Mouse (Mus musculus) bone marrow, adult 2 months (tissue): ENCODE measurements around the gene Slc22a3.

Experiments used
- CTCF ChIP-seq: fragments of 200-500 bp; IDR thresholded peaks from 2 replicates; pipeline ENCODE4 v1.5.1; 2011; ENCODE audit warnings: low read length, control low read depth; ENCODE audit not compliant: control insufficient read depth, insufficient read depth
- POLR2A ChIP-seq: fragments of 200-500 bp; IDR thresholded peaks from 2 replicates; pipeline ENCODE4 v1.6.1; 2011; ENCODE audit warnings: low read depth, mild to moderate bottlenecking, control low read depth, low read length, borderline replicate concordance; ENCODE audit not compliant: control insufficient read depth

- no peak for TF ChIP-seq CTCF
- TF ChIP-seq POLR2A, result no peak
Observed at GRCm38 (mm10) chr17:12466501-12467000, 41.0 kb downstream of the Slc22a3 start.
